Mouse (Mus musculus): ENCODE measurements around the gene Atcay. TPM values are rescaled to one million over a fixed set of nuclear protein-coding genes. Genes with fewer than 3 reads are reported as not detected.
"Not testable (repeated sequence)": the region's sequence is repeated elsewhere in the genome, so short reads cannot be mapped to it uniquely, and the experiment has no call there.

Atcay gene
- polyA plus RNA-seq, 1 experiment from 2014 or later, result 0.69 TPM

- ATAC-seq (ENCODE audit: insufficient number of reproducible peaks, low FRiP score, low TSS enrichment, low read depth), result peak; percentile 86
- Histone ChIP-seq H3K4me1 (peaks cover 50% of the 10 kb centered on the region), H3K4me3 (replicated peaks) (peak within 1 kb of the TSS; percentile 97), H3K9me3 (replicated peaks) (no peaks in the 10 kb centered on the region), H3K27me3 (no peaks in the 10 kb centered on the region), H3K27ac (replicated peaks) (peak within 1 kb of the TSS; percentile 93), H3K36me3 (peaks cover 42% of the 10 kb centered on the region), H3K4me2 (replicated peaks) (peak within 1 kb of the TSS; percentile 71), H3K9ac (peak within 1 kb of the TSS; percentile 97)
- WGBS, result under 1% methylated on average over 77 of the region's 77 CpGs
These were observed 54.0 kb downstream of the Atcay start, which contains the start of gene Eef2 for GRCm38 (mm10) chr10:81176466-81177271. Eef2 (plus strand) TSS chr10:81176631.

GRCm38 (mm10) chr10:81175936-81176465, 54.6 kb downstream of the Atcay start:
- 2% methylated on average over 13 of the region's 13 CpGs for WGBS
- peak overlapping the region; percentile 26; the same call in 1 of the 2 replicates for H3K9ac ChIP-seq

GRCm38 (mm10) chr10:81175345-81175701, 55.3 kb downstream of the Atcay start:
- H3K27me3 ChIP-seq; H3K9ac ChIP-seq; H3K9me3 ChIP-seq (replicated peaks); ATAC-seq (ENCODE audit: insufficient number of reproducible peaks, low FRiP score, low TSS enrichment, low read depth): not testable (repeated sequence)
- peaks cover 28% of the 10 kb centered on the region for H3K36me3 ChIP-seq
- peak overlapping the region; percentile 40 for H3K4me3 ChIP-seq (replicated peaks)
- peak overlapping the region; percentile 71 for H3K4me2 ChIP-seq (replicated peaks)
- peak overlapping the region; percentile 93 for H3K27ac ChIP-seq (replicated peaks)
- WGBS, result 1% methylated on average over 4 of the region's 4 CpGs
- H3K4me1 ChIP-seq, result peaks cover 48% of the 10 kb centered on the region

More at GRCm38 (mm10) chr10:81175936-81176465, 54.6 kb downstream of the Atcay start:
- H3K27me3 ChIP-seq, result no peaks in the 10 kb centered on the region
- peak overlapping the region; percentile 97 for H3K4me3 ChIP-seq (replicated peaks)
- peaks cover 35% of the 10 kb centered on the region for H3K36me3 ChIP-seq
- peak overlapping the region; percentile 71 for H3K4me2 ChIP-seq (replicated peaks)
- H3K4me1 ChIP-seq, result peaks cover 50% of the 10 kb centered on the region
- H3K9me3 ChIP-seq (replicated peaks), result no peaks in the 10 kb centered on the region
- peak overlapping the region; percentile 93 for H3K27ac ChIP-seq (replicated peaks)
- ATAC-seq (ENCODE audit: insufficient number of reproducible peaks, low FRiP score, low TSS enrichment, low read depth), result peak; percentile 8

DNA sequence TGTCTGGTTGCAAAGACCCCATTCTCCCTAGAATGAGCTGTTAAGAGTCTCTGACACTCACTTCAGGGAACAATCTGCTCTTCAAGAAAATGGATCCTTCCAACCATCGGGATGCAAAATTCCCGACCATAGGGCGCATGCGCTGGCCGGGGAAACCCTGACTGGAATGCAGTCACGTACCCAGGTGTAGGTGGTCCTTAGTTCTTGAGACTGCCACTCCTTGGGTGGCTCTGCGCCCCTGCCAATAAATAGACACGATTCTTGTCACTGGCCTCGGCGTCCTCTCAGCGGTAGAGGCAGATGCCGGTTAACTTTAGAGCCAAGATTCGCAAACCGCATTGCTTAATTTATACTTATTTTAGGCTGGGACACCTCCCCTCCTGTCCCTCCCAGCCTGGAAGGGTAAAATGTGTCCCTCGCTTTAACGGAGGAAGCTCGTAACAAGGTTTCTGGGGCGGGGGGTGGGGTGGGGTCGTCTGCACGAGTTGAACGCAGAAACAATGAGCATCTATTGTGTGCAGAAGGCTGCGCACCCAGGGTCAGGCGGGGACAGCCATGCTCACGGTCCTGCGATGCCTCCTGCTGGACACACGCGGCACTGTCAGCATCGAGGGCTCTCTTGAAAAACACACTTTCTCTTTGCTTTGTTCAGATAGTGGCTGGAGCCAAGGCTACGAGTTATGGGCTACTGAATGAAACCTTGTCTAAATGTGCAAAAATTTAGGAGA, 55.9 kb downstream of the Atcay start:
- Histone ChIP-seq H3K9ac (peak overlapping the region; percentile 10; the same call in 1 of the 2 replicates), H3K4me2 (replicated peaks) (peak overlapping the region; percentile 65), H3K36me3 (peaks cover 23% of the 10 kb centered on the region), H3K4me1 (peaks cover 45% of the 10 kb centered on the region), H3K27ac (replicated peaks) (peak overlapping the region; percentile 93), H3K4me3 (replicated peaks) (peak overlapping the region; percentile 40), H3K27me3 (no peaks in the 10 kb centered on the region), H3K9me3 (replicated peaks) (no peaks in the 10 kb centered on the region)
- WGBS, result 2% methylated on average over 29 of the region's 29 CpGs
- ATAC-seq (ENCODE audit: insufficient number of reproducible peaks, low FRiP score, low TSS enrichment, low read depth), result peak; percentile 52; the same call in 1 of the 2 replicates

GRCm38 (mm10) chr10:81173132-81173531, 57.5 kb downstream of the Atcay start:
- 4% methylated on average over 21 of the region's 21 CpGs for WGBS
- no peak overlapping the region for H3K9ac ChIP-seq
- H3K4me3 ChIP-seq (replicated peaks), result peak overlapping the region; percentile 17; the same call in 1 of the 2 replicates

GRCm38 (mm10) chr10:81169411-81169900, 61.2 kb downstream of the Atcay start:
- 0 out of 2 replicates have a peak overlapping the region, but pooled peaks have one; percentile 6 for H3K4me3 ChIP-seq (replicated peaks)
- 33% methylated on average over 9 of the region's 14 CpGs for WGBS
- H3K27ac ChIP-seq (replicated peaks); H3K9ac ChIP-seq; H3K27me3 ChIP-seq; H3K9me3 ChIP-seq (replicated peaks); ATAC-seq (ENCODE audit: insufficient number of reproducible peaks, low FRiP score, low TSS enrichment, low read depth); H3K36me3 ChIP-seq: not testable (repeated sequence)
- H3K4me2 ChIP-seq (replicated peaks), result peak overlapping the region; percentile 65
- H3K4me1 ChIP-seq, result peaks cover 30% of the 10 kb centered on the region

More at GRCm38 (mm10) chr10:81173132-81173531, 57.5 kb downstream of the Atcay start:
- peak overlapping the region; percentile 41 for H3K4me2 ChIP-seq (replicated peaks)
- H3K36me3 ChIP-seq, result peaks cover 6% of the 10 kb centered on the region
- H3K4me1 ChIP-seq, result peaks cover 39% of the 10 kb centered on the region
- H3K9me3 ChIP-seq (replicated peaks), result no peaks in the 10 kb centered on the region
- ATAC-seq (ENCODE audit: insufficient number of reproducible peaks, low FRiP score, low TSS enrichment, low read depth), result no peak
- H3K27ac ChIP-seq (replicated peaks), result peak overlapping the region; percentile 86
- no peaks in the 10 kb centered on the region for H3K27me3 ChIP-seq

DNA sequence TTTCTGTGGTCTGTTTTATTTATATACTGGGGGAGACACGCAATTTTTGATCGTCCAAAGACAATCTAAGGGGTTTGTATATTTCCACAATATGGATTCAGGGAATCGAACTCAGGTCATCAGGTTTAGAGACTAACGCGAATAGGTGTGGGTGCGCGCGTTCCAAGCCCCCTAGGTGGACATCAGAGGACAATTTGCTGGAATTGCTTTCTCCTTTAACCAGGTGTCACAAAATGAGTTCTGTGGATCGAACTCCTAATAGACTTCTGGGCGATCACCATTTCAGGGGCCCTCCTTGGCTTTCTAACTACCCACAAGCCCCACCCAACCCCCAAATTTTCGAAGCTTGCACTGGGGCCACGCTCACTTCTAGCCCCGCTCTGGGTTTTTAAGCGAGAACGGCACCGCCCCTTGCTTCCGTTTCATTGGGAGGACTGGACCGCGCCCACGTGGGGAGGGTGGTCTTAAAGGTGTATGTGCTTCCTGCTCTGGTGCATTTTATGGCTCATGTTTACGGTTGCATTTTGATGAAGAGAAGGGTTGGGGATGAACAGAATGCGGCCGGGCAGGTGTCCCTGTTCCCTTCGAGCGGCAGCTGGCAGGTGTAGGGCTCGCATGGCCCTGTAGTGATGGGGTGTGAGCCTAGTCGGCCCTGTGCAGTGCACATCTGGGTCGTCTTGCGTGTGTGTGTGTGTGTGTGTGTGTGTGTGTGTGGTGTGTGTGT, 62.0 kb downstream of the Atcay start:
- no peaks in the 10 kb centered on the region for H3K27me3 ChIP-seq
- peak overlapping the region; percentile 89 for H3K27ac ChIP-seq (replicated peaks)
- H3K4me1 ChIP-seq, result peaks cover 24% of the 10 kb centered on the region
- peak overlapping the region; percentile 65 for H3K4me2 ChIP-seq (replicated peaks)
- H3K9me3 ChIP-seq (replicated peaks), result no peaks in the 10 kb centered on the region
- WGBS, result 2% methylated on average over 29 of the region's 29 CpGs
- H3K4me3 ChIP-seq (replicated peaks), result peak overlapping the region; percentile 72
- H3K36me3 ChIP-seq, result peaks cover 7% of the 10 kb centered on the region
- peak; percentile 51 for ATAC-seq (ENCODE audit: insufficient number of reproducible peaks, low FRiP score, low TSS enrichment, low read depth)
- 0 out of 2 replicates have a peak overlapping the region, but pooled peaks have one; percentile 4 for H3K9ac ChIP-seq

- peak overlapping the region; percentile 89 for H3K27ac ChIP-seq (replicated peaks)
- peaks cover 13% of the 10 kb centered on the region for H3K36me3 ChIP-seq
- H3K4me2 ChIP-seq (replicated peaks), result peak overlapping the region; percentile 65
- peak overlapping the region; percentile 72 for H3K4me3 ChIP-seq (replicated peaks)
- no peak overlapping the region; the same call in 1 of the 2 replicates for H3K9ac ChIP-seq
- no peaks in the 10 kb centered on the region for H3K27me3 ChIP-seq
- 7% methylated on average over 5 of the region's 5 CpGs for WGBS
- H3K4me1 ChIP-seq, result peaks cover 19% of the 10 kb centered on the region
- H3K9me3 ChIP-seq (replicated peaks), result no peaks in the 10 kb centered on the region
- peak; percentile 52 for ATAC-seq (ENCODE audit: insufficient number of reproducible peaks, low FRiP score, low TSS enrichment, low read depth)
These were observed 62.6 kb downstream of the Atcay start for GRCm38 (mm10) chr10:81168087-81168431.

DNA sequence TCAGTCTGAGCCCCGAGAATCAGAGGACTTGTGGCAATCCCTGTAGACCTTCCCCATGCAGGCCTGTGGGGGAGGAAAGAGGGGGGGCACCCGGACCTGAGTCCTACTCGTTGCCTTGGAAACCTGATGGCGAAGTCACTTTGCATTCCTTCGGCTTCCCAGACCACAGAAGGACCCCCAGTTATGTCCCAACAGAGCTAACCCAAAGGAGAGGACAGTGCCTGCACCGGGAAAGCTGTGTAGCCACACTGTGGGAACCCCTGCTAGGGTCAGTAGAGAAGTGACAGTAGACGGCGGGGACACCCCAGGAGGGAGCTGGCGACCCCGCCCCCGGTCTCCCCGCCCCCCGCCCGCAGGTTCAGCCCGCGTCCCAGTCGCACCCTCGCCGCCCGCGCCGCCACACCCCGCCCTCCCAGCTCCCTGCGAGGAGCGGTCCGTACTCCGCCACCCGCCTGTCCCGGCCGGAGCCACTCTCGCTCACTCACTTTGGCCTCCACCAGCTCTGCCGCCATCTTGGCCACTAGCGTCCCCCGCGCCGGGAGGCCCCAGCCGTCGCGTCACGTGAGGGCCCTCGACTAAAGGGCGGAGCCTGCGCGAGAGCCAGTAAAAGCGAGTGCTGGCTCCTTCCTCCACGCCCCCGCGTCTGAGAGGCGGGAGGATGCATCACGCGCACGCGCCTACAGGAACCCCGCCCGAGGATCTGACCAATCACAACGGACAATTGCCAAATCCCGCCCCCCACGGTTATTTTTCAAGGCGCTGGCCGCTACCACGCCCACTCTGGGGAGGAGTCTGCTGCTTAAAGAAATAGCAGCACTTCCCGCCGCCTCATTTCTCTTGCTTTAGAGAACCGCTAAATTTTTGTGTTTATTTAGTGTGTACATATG, 63.2 kb downstream of the Atcay start, which contains the start of gene Pias4:
TSS of gene Pias4 (minus strand) at position 724 of the 887 bp plus-strand sequence.
- Histone ChIP-seq H3K9ac (peak within 1 kb of the TSS; percentile 72), H3K4me3 (replicated peaks) (peak within 1 kb of the TSS; percentile 72), H3K9me3 (replicated peaks) (no peaks in the 10 kb centered on the region), H3K4me1 (peaks cover 19% of the 10 kb centered on the region), H3K4me2 (replicated peaks) (peak within 1 kb of the TSS; percentile 65), H3K36me3 (peaks cover 17% of the 10 kb centered on the region), H3K27me3 (no peaks in the 10 kb centered on the region), H3K27ac (replicated peaks) (peak within 1 kb of the TSS; percentile 89)
- peak; percentile 89 for ATAC-seq (ENCODE audit: insufficient number of reproducible peaks, low FRiP score, low TSS enrichment, low read depth)
- under 1% methylated on average over 63 of the region's 64 CpGs for WGBS

DNA sequence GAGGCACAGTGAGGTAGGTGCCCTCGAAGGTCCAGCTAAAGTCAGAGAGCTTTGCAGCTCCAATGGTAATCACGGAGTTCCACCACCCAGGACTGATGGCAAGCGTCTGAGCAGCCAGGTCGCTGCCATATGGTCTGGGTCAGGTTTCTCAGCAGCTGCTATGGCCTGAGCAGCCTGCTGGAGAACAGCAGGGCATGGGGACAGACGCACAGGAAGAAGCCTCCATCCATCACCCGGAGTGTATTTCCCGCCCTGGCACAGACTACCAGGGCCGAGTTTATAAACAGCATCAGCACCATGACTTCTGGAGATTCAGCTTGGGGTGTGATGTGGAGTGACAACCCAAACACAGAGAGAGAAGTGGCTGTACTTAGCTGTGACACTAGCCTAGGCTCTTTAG, 65.5 kb downstream of the Atcay start:
- 80% methylated on average over 8 of the region's 8 CpGs for WGBS
- Histone ChIP-seq H3K36me3 (peaks cover 40% of the 10 kb centered on the region), H3K9me3 (replicated peaks) (no peaks in the 10 kb centered on the region), H3K27ac (replicated peaks) (no peak overlapping the region), H3K9ac (no peak overlapping the region), H3K4me3 (replicated peaks) (no peak overlapping the region), H3K4me1 (peaks cover 23% of the 10 kb centered on the region), H3K27me3 (no peaks in the 10 kb centered on the region), H3K4me2 (replicated peaks) (no peak overlapping the region)
- ATAC-seq (ENCODE audit: insufficient number of reproducible peaks, low FRiP score, low TSS enrichment, low read depth), result no peak

All from embryonic facial prominence, embryonic 15.5 days (tissue).